Mouse (Mus musculus) induced T-regulatory cell, adult 2 months (primary cell): ENCODE data around the gene Fut8.
A peak's percentile ranks its signal among the peaks of the same experiment; 100 is the strongest.

Experiments
- DNase-seq: peaks from one replicate; pipeline ENCODE4 v3.0.0-alpha.2; 2012; ENCODE audit warnings: low read depth

Fut8 gene

GRCm38 (mm10) chr12:77237950-77238530 is at the start of gene Fut8:
Fut8 (plus strand) TSS chr12:77238125.
- DNase-seq, result peak; percentile 89

GRCm38 (mm10) chr12:77189161-77189560 is 48.8 kb upstream of the Fut8 start:
- peak; percentile 50 for DNase-seq

GRCm38 (mm10) chr12:77189933-77190446 is 47.9 kb upstream of the Fut8 start:
- DNase-seq, result no peak

- no peak for DNase-seq
Measured at GRCm38 (mm10) chr12:77191478-77192271, 46.2 kb upstream of the Fut8 start.

GRCm38 (mm10) chr12:77192714-77193113 is 45.2 kb upstream of the Fut8 start:
- no peak for DNase-seq

- DNase-seq, result peak; percentile 65
Measured at GRCm38 (mm10) chr12:77193225-77193716, 44.7 kb upstream of the Fut8 start.

- peak; percentile 41 for DNase-seq
Measured at GRCm38 (mm10) chr12:77195044-77195443, 42.9 kb upstream of the Fut8 start.

- DNase-seq, result peak; percentile 41
Measured at GRCm38 (mm10) chr12:77196529-77197095, 41.3 kb upstream of the Fut8 start.

GRCm38 (mm10) chr12:77197121-77197599 is 40.8 kb upstream of the Fut8 start:
- peak; percentile 31 for DNase-seq

GRCm38 (mm10) chr12:77198253-77198652 is 39.7 kb upstream of the Fut8 start:
- DNase-seq, result no peak

GRCm38 (mm10) chr12:77201461-77202143 is 36.3 kb upstream of the Fut8 start:
- DNase-seq, result no peak

- DNase-seq, result no peak
Measured at GRCm38 (mm10) chr12:77203136-77203535, 34.8 kb upstream of the Fut8 start.

GRCm38 (mm10) chr12:77206852-77207251 is 31.1 kb upstream of the Fut8 start:
- no peak for DNase-seq

GRCm38 (mm10) chr12:77208056-77208455 is 29.9 kb upstream of the Fut8 start:
- no peak for DNase-seq

GRCm38 (mm10) chr12:77208576-77209180 is 29.2 kb upstream of the Fut8 start:
- no peak for DNase-seq

- no peak for DNase-seq
Measured at GRCm38 (mm10) chr12:77211695-77212208, 26.2 kb upstream of the Fut8 start.

GRCm38 (mm10) chr12:77213896-77214564 is 23.9 kb upstream of the Fut8 start:
- DNase-seq, result no peak

GRCm38 (mm10) chr12:77214565-77214909 is 23.4 kb upstream of the Fut8 start:
- DNase-seq, result no peak

GRCm38 (mm10) chr12:77216511-77217192 is 21.3 kb upstream of the Fut8 start:
- no peak for DNase-seq

GRCm38 (mm10) chr12:77220616-77221015 is 17.3 kb upstream of the Fut8 start:
- no peak for DNase-seq
